Mouse (Mus musculus): ENCODE measurements around the gene Rsph3b. TPM values are rescaled to one million over a fixed set of nuclear protein-coding genes. Genes with fewer than 3 reads are reported as not detected.

Gene Rsph3b
- polyA plus RNA-seq, 1 experiment: 25.7 TPM

DNA sequence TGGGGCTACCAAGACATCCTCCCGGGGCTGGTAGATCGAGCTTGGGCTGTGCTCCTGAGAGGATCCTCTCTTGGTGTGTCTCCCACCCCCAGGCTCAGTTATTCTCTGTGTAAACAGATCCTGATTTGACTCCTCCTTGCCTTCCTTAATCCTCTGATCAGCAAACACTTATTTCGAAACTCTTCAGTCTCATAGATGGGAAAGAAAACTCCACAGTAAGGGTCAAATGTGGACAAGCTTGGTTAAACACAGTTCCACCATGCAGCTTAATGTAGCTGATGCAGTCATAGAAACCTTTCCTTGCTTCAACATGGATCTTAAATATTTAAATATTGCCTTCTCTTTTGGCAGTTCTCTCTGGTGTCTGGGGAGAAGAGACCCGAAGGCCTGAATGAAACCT lies 88.4 kb downstream of the Rsph3b start:
- no peak for DNase-seq
- H3K4me1 ChIP-seq (ENCODE audit: control insufficient read depth, insufficient read depth, low read length): peaks cover 10% of the 10 kb centered on the region
- WGBS: 40% methylated on average over 4 of the region's 4 CpGs
- TF ChIP-seq POLR2A (IDR thresholded peaks at IDR 0.05; ENCODE audit: borderline replicate concordance, extremely low read depth, low read depth, low read length): no peak
- no peak for TF ChIP-seq CTCF (IDR thresholded peaks at IDR 0.05; ENCODE audit: insufficient read depth, low read length)
- H3K4me3 ChIP-seq (replicated peaks; ENCODE audit: extremely low read depth, low read depth, low read length): no peak overlapping the region

Other genes with a start within 250 kb of the Rsph3b start
- gene Ezr, start 165.9 kb downstream of the Rsph3b start, polyA plus RNA-seq (2012; rRNA removed): 79.3 and 84.0 TPM in 2 replicates
- 10.1 and 13.1 TPM in 2 replicates for gene Tagap1, start 12.5 kb upstream of the Rsph3b start, polyA plus RNA-seq (2012; rRNA removed)
- gene Rnaset2b, start 22.0 kb upstream of the Rsph3b start, polyA plus RNA-seq (2012; rRNA removed): 72.0 and 172 TPM in 2 replicates
- 0.47 TPM in 1 of 2 replicates, not detected in the other for gene Gm49721, start 30.2 kb upstream of the Rsph3b start, polyA plus RNA-seq (2012; rRNA removed)
- not detected in 2 replicates for gene Gm1604a, start 76.9 kb upstream of the Rsph3b start, polyA plus RNA-seq (2012; rRNA removed)
- 20.1 and 24.7 TPM in 2 replicates for gene Rps6ka2, start 221.4 kb upstream of the Rsph3b start, polyA plus RNA-seq (2012; rRNA removed)

All from lung, adult 2 months (tissue).